Mouse (Mus musculus) forebrain, postnatal 0 days (tissue): ENCODE results near the gene H2-Oa. TPM values are rescaled to one million over a fixed set of nuclear protein-coding genes. Genes with fewer than 3 reads are reported as not detected.

Experiments used
- ATAC-seq: fragments of 200-750 bp; cut with Nextera tagmentation; 2 replicates; pipeline ENCODE4 v1.8.0; 2017; ENCODE audit warnings: mild to moderate bottlenecking, moderate library complexity
- DNase-seq: peaks from one replicate; pipeline ENCODE4 v3.0.0-alpha.2; 2015
- H3K27ac ChIP-seq: fragments of 300-500 bp; sonication (generic); 2 replicates; pipeline ENCODE4 v1.5.1; 2014; ENCODE audit warnings: low read depth, mild to moderate bottlenecking, antibody characterized with exemption, low read length, moderate library complexity, mixed read lengths
- H3K27me3 ChIP-seq: fragments of 300-500 bp; sonication (generic); 2 replicates; pipeline ENCODE4 v1.6.1; 2014; ENCODE audit warnings: mild to moderate bottlenecking, low read length, mixed read lengths; ENCODE audit not compliant: insufficient read depth
- H3K36me3 ChIP-seq: fragments of 300-500 bp; sonication (generic); 2 replicates; pipeline ENCODE4 v1.6.1; 2014; ENCODE audit warnings: mild to moderate bottlenecking, moderate library complexity; ENCODE audit not compliant: insufficient read depth
- H3K4me1 ChIP-seq: fragments of 300-500 bp; sonication (generic); 2 replicates; pipeline ENCODE4 v1.6.1; 2014; ENCODE audit warnings: antibody characterized with exemption; ENCODE audit not compliant: insufficient read depth
- H3K4me2 ChIP-seq: fragments of 300-500 bp; sonication (generic); 2 replicates; pipeline ENCODE4 v1.6.1; 2014; ENCODE audit warnings: low read depth, mild to moderate bottlenecking, moderate library complexity
- H3K4me3 ChIP-seq: fragments of 300-500 bp; sonication (generic); 2 replicates; pipeline ENCODE4 v1.5.1; 2014; ENCODE audit warnings: low read depth, low read length, mixed read lengths
- H3K9ac ChIP-seq: fragments of 300-500 bp; sonication (generic); 2 replicates; pipeline ENCODE4 v1.6.1; 2014; ENCODE audit warnings: mild to moderate bottlenecking
- H3K9me3 ChIP-seq: fragments of 300-500 bp; sonication (generic); 2 replicates; pipeline ENCODE4 v1.6.1; 2016; ENCODE audit warnings: low read length
- CTCF ChIP-seq: sonication (generic); IDR thresholded peaks from 2 replicates; pipeline ENCODE4 v1.5.1; 2016; ENCODE audit warnings: antibody characterized with exemption, control low read depth, low read depth
- WGBS: fragments of 180-500 bp; shearing (Covaris S2); extraction: QIAGEN DNeasy Blood & Tissue Kit; methylation state at CpG from one replicate; pipeline ENCODE4 v1.1.7; 2014; 5-methylcytosine and 5-hydroxymethylcytosine counted together
- polyA plus RNA-seq: library from polyadenylated mRNA; unstranded; fragments of >200 nt; fragmentation: Nextera tagmentation; extraction: Ambion mirVana; gene quantifications from 2 replicates; pipeline ENCODE4 v1.2.1, GENCODE M21; 2015
- total RNA-seq: library from RNA; depleted of rRNA; stranded (reverse); fragments of >200 nt; gene quantifications from 2 replicates; pipeline ENCODE4 v1.2.3, GENCODE M21; 2014

The H2-Oa gene
- total and polyA plus RNA-seq, 2 experiments from 2014 or later, result not detected

DNA sequence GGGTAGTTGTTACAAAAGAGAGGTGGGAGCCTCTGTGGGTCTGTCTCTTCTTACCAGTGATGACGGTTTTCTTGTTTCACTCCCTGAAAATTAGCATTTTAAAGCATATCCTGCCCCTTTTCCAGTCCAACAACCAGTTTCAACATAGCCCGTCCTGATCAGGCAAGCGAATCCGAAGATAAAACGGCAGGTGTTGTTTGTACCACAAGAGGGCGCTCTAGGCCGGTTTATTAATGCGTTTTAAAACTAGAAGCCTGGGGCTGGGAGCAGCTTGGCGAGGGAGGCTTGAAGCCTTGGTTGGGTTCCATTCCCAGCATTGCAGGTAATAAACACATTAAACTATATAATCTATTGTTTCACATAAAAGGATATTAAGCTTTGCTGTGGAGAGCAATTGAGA lies 14.6 kb upstream of the H2-Oa start:
- no peaks in the 10 kb centered on the region for H3K4me1 ChIP-seq
- H3K27me3 ChIP-seq, result 0 out of 2 replicates have a peak, but pooled peaks cover 5% of the 10 kb centered on the region
- no peak overlapping the region for H3K4me3 ChIP-seq
- no peak overlapping the region for H3K4me2 ChIP-seq
- ATAC-seq, result peak; percentile 58; the same call in 1 of the 2 replicates
- no peak overlapping the region for H3K27ac ChIP-seq
- TF ChIP-seq CTCF, result peak; percentile 82
- H3K9ac ChIP-seq, result no peak overlapping the region
- peak; percentile 92 for DNase-seq
- no peaks in the 10 kb centered on the region for H3K9me3 ChIP-seq
- no peaks in the 10 kb centered on the region for H3K36me3 ChIP-seq
- 0% methylated on average over 9 of the region's 9 CpGs for WGBS

DNA sequence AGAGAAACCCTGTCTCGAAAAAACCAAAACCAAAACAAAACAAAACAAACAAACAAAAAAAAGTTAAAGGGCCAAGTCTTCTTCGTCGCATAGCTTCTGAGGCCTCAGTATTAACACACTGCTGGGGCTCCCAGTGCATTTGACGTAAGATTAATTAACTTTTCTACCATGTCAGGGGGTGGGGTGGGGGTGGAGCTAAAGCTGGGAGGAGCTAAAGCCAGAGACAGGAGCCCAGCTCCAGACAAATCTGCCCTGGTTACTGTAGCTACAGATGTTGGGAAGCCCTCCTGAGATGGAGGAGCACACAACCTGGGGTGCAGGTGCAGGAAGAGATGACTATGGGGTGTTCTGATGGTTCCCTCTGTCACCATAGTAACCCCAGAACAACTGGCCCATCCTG lies 14.0 kb upstream of the H2-Oa start:
- no peak overlapping the region for H3K27ac ChIP-seq
- no peak overlapping the region for H3K4me3 ChIP-seq
- DNase-seq, result no peak
- no peak for TF ChIP-seq CTCF
- H3K36me3 ChIP-seq, result no peaks in the 10 kb centered on the region
- H3K4me2 ChIP-seq, result no peak overlapping the region
- no peak for ATAC-seq
- WGBS, result 53% methylated on average over 4 of the region's 4 CpGs
- no peaks in the 10 kb centered on the region for H3K4me1 ChIP-seq
- H3K9ac ChIP-seq, result no peak overlapping the region
- H3K27me3 ChIP-seq, result 0 out of 2 replicates have a peak, but pooled peaks cover 5% of the 10 kb centered on the region
- H3K9me3 ChIP-seq, result no peaks in the 10 kb centered on the region

DNA sequence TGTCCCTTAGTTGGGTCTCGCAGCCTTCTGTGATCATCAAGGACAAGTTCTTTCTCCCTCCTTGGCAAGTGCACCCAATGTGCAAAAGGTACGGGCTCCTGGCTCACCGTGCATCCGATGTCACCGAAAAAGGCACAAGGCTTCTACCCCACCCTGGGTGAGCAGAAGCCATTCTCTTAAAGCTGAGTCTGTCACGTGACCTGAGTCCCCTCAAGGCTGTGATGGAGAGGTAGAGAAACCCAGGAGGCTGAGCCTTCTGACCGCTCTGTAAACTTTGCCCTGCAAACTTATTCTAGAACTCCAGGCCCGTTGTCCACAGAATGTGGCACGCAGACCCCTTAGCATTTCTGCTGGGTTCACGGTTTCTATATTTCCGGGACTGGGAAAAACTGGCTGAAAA lies 13.1 kb upstream of the H2-Oa start:
- no peaks in the 10 kb centered on the region for H3K36me3 ChIP-seq
- no peaks in the 10 kb centered on the region for H3K9me3 ChIP-seq
- no peak for ATAC-seq
- TF ChIP-seq CTCF, result no peak
- 0 out of 2 replicates have a peak, but pooled peaks cover 5% of the 10 kb centered on the region for H3K27me3 ChIP-seq
- no peak overlapping the region for H3K9ac ChIP-seq
- H3K4me2 ChIP-seq, result no peak overlapping the region
- no peak for DNase-seq
- 90% methylated on average over 11 of the region's 11 CpGs for WGBS
- no peak overlapping the region for H3K4me3 ChIP-seq
- H3K27ac ChIP-seq, result no peak overlapping the region
- no peaks in the 10 kb centered on the region for H3K4me1 ChIP-seq

- 0 out of 2 replicates have a peak, but pooled peaks cover 5% of the 10 kb centered on the region for H3K27me3 ChIP-seq
- H3K9me3 ChIP-seq, result no peaks in the 10 kb centered on the region
- peak; percentile 66 for DNase-seq
- H3K4me1 ChIP-seq, result no peaks in the 10 kb centered on the region
- ATAC-seq, result peak; percentile 94
- H3K36me3 ChIP-seq, result no peaks in the 10 kb centered on the region
- H3K27ac ChIP-seq, result no peak overlapping the region
- TF ChIP-seq CTCF, result no peak
- peak overlapping the region; percentile 26; the same call in 1 of the 2 replicates for H3K4me2 ChIP-seq
- 12% methylated on average over 5 of the region's 5 CpGs for WGBS
- H3K4me3 ChIP-seq, result no peak overlapping the region
- no peak overlapping the region for H3K9ac ChIP-seq
Measured at GRCm38 (mm10) chr17:34079621-34080020, 12.5 kb upstream of the H2-Oa start.

DNA sequence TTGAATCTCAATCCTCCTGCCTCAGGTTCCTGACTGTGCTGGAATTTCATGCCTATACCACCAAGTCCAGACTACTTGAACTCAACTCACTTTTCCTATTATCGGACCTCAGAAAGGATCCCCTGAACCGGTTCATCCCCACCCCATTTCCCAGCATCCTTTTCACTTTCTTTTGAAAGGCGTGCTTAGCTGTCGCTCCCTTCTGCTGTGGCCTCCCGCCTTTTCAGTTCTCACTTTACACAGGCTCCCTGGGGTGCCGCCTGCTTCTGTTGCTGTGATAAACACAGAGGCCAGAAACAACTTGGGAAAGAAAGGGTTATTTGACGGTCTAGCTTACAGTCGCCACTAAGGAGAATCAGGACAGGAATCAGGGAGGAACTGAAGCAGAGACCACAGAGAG lies 9.0 kb upstream of the H2-Oa start:
- 4% methylated on average over 8 of the region's 8 CpGs for WGBS
- Histone ChIP-seq H3K4me1 (no peaks in the 10 kb centered on the region), H3K27ac (no peak overlapping the region), H3K9ac (no peak overlapping the region), H3K36me3 (no peaks in the 10 kb centered on the region), H3K4me3 (no peak overlapping the region), H3K9me3 (no peaks in the 10 kb centered on the region), H3K4me2 (no peak overlapping the region), H3K27me3 (no peaks in the 10 kb centered on the region)
- DNase-seq, result no peak
- no peak for TF ChIP-seq CTCF
- no peak for ATAC-seq

DNA sequence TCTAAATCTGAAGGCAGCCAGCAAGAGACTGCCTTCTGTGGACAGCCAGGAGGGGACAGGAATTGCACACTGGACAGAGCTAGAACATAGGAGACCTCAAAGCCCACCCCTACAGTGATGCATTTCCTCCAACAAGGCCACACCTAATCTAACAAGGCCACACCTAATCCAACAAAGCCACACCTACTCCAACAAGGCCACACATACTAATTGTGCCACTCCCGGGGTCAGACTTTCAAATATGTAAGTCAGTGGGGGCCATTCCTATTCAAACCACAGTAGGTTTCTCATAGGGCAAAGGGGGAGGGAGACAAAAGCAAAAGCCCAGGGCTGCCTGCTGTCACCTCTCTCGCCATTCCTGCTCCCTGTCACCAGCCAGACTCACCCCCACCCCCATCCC lies 4.8 kb upstream of the H2-Oa start:
- no peak overlapping the region for H3K9ac ChIP-seq
- no peaks in the 10 kb centered on the region for H3K4me1 ChIP-seq
- no peaks in the 10 kb centered on the region for H3K9me3 ChIP-seq
- H3K27ac ChIP-seq, result no peak overlapping the region
- no peak overlapping the region for H3K4me2 ChIP-seq
- H3K27me3 ChIP-seq, result no peaks in the 10 kb centered on the region
- no peak for TF ChIP-seq CTCF
- no peak overlapping the region for H3K4me3 ChIP-seq
- ATAC-seq (no peak), DNase-seq (no peak)
- 36% methylated on average over 2 of the region's 2 CpGs for WGBS
- H3K36me3 ChIP-seq, result no peaks in the 10 kb centered on the region

DNA sequence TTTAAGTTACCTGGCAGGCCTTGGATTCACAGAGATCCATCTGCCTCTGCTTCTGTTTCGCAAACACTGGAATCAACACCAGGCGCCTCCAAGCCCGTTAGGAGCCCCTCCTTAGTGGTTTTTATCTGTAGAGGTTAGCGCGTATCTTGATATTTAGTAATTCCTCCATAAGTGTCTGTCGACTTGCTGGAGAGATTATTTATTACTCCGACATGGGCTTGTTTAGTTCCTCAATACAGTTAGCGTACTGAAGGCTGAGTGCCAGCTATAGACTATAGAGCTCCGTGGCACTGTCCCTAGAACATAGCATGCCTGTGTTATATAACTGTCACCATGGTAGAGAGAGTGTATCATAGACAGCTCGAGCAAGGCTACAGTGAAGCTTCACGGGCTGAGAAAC lies 4.0 kb upstream of the H2-Oa start:
- no peaks in the 10 kb centered on the region for H3K4me1 ChIP-seq
- no peak overlapping the region for H3K9ac ChIP-seq
- 82% methylated on average over 11 of the region's 11 CpGs for WGBS
- TF ChIP-seq CTCF, result no peak
- no peak for DNase-seq
- H3K9me3 ChIP-seq, result no peaks in the 10 kb centered on the region
- no peaks in the 10 kb centered on the region for H3K27me3 ChIP-seq
- H3K4me3 ChIP-seq, result no peak overlapping the region
- no peaks in the 10 kb centered on the region for H3K36me3 ChIP-seq
- ATAC-seq, result no peak
- H3K4me2 ChIP-seq, result no peak overlapping the region
- H3K27ac ChIP-seq, result no peak overlapping the region
